Mouse (Mus musculus): ENCODE measurements at regions not wholly inside any gene's neighbourhood (a gene's known extent, or its start where the extent isn't known, plus 50 kb on each side); places are given as distances from the start of the nearest gene placed in this dataset.

DNA sequence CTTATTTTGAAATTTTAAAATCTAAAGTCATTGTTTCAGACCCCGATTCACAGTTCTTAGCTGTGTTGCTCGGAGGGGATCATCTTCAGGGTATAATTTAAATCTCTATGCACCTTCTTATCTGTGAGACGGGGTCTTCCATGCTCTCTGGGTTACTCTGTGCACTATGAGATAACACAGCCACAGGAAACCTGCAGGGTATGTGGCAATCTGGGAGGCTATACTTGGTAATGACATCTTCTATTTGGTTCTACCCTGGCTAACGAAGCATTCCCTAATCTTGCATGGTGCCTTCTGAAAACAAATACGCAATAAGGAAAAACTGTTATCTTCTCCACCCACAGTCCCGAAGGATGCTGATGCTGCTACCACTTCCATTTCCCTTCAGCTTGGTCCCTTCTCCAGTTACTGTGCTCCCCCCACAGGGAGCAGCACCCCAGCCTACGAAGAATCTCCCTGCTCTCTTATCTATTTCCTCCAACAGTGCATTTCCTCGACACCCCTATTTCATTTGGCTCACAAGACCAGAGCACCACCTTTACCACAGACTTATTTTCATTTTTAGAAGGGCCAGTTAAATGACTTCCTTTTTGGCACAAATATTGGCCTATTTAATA, 378.2 kb downstream of the Gm9195 start:
- dilution Hi-C loops (cut with MboI; ENCODE audit: extremely low pct_ligation_motif_present, extremely low pct_unique_long_range_greater_than_20kb, low sequenced_read_pairs) = no loop called here
- peaks cover 73% of the 10 kb centered on the region for H3K27me3 ChIP-seq (replicated peaks)
- TF ChIP-seq HCFC1 (IDR thresholded peaks at IDR 0.05; ENCODE audit: low read depth, low read length) = no peak
- TF ChIP-seq JUND (conservative IDR thresholded peaks at IDR 0.05; ENCODE audit: low read depth, low read length) = no peak
- TF ChIP-seq MAFK (IDR thresholded peaks at IDR 0.05; ENCODE audit: insufficient replicate concordance, low read length) = no peak
- TF ChIP-seq ZNF384 (IDR thresholded peaks at IDR 0.05; ENCODE audit: low read depth, low read length) = no peak
- TF ChIP-seq SIN3A (IDR thresholded peaks at IDR 0.05; ENCODE audit: low read length) = no peak
- TF ChIP-seq PAX5 (IDR thresholded peaks at IDR 0.05; ENCODE audit: low read length) = no peak
- no peak for TF ChIP-seq TBP (conservative IDR thresholded peaks at IDR 0.05; ENCODE audit: low read depth, low read length)
- TF ChIP-seq UBTF (IDR thresholded peaks at IDR 0.05; ENCODE audit: low read depth, low read length) = no peak
- no peak for TF ChIP-seq RAD21 (IDR thresholded peaks at IDR 0.05; ENCODE audit: low read depth, low read length)
- TF ChIP-seq ELF1 (IDR thresholded peaks at IDR 0.05; ENCODE audit: low read depth, low read length) = no peak
- TF ChIP-seq NRF1 (IDR thresholded peaks at IDR 0.05; ENCODE audit: low read depth, low read length) = no peak
- in situ Hi-C loops (cut with MboI; ENCODE audit: low pct_ligation_motif_present, low pct_unique_long_range_greater_than_20kb, low sequenced_read_pairs) = no loop called here
- H3K4me2 ChIP-seq (ENCODE audit: insufficient read depth, low read depth, poor library complexity, severe bottlenecking) = no peak overlapping the region
- no peaks in the 10 kb centered on the region for H3K4me1 ChIP-seq (ENCODE audit: control insufficient read depth in 1 of 2, insufficient read depth in 2 of 2)
- H3K9ac ChIP-seq (ENCODE audit: insufficient read depth, low read depth) = no peak overlapping the region
- H3K36me3 ChIP-seq (replicated peaks in 1 of 2; ENCODE audit: control insufficient read depth in 1 of 2, insufficient read depth in 1 of 2, low read length in 1 of 2) = no peaks in the 10 kb centered on the region
- no peaks in the 10 kb centered on the region for H3K9me3 ChIP-seq (replicated peaks; ENCODE audit: low read length)
- no peak overlapping the region for H3K4me3 ChIP-seq (replicated peaks in 1 of 3; ENCODE audit: low read depth in 2 of 3, low read length in 2 of 3, poor library complexity in 1 of 3)
- no peak for DNase-seq (ENCODE audit: extremely low read depth)
- H3K79me2 ChIP-seq (replicated peaks; ENCODE audit: control insufficient read depth, extremely low read depth, insufficient read depth, poor library complexity, severe bottlenecking) = no peaks in the 10 kb centered on the region
- no peak overlapping the region for H3K27ac ChIP-seq (ENCODE audit: insufficient read depth, low read depth)

DNA sequence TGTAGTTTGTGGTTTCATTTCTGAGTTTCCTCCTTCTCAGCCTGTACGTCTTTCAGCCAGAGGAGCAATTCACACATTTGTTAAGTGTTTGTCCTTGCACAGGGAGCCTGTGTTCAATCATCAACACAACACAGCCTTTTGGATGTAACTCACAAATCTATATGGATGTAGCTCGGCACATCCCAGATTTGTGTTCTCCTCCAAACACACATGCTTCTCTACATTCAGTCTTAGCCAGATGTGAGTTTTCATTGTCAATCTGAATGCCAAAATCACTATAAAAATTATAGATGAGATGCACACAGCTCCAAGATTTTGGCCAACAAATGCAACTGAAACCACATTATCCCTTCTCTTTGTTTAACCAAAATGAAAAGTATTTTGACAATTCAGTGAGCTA, 380.9 kb downstream of the Gm9195 start:
- no peaks in the 10 kb centered on the region for H3K4me1 ChIP-seq (ENCODE audit: control insufficient read depth in 1 of 2, insufficient read depth in 2 of 2)
- TF ChIP-seq ELF1 (IDR thresholded peaks at IDR 0.05; ENCODE audit: low read depth, low read length) (no peak), MAFK (IDR thresholded peaks at IDR 0.05; ENCODE audit: insufficient replicate concordance, low read length) (no peak), TCF12 (IDR thresholded peaks at IDR 0.05; ENCODE audit: low read depth, low read length) (no peak), NRF1 (IDR thresholded peaks at IDR 0.05; ENCODE audit: low read depth, low read length) (no peak), RCOR1 (conservative IDR thresholded peaks at IDR 0.05; ENCODE audit: low read depth, low read length) (no peak), SIN3A (IDR thresholded peaks at IDR 0.05; ENCODE audit: low read length) (no peak), NELFE (IDR thresholded peaks at IDR 0.05; ENCODE audit: low read depth, low read length) (no peak), POLR2A (IDR thresholded peaks at IDR 0.05; ENCODE audit: low read depth, low read length) (no peak), TBP (conservative IDR thresholded peaks at IDR 0.05; ENCODE audit: low read depth, low read length) (no peak), UBTF (IDR thresholded peaks at IDR 0.05; ENCODE audit: low read depth, low read length) (no peak), MXI1 (IDR thresholded peaks at IDR 0.05; ENCODE audit: low read depth, low read length) (no peak), MEF2A (IDR thresholded peaks at IDR 0.05; ENCODE audit: borderline replicate concordance, low read depth, low read length) (no peak), JUND (conservative IDR thresholded peaks at IDR 0.05; ENCODE audit: low read depth, low read length) (no peak), USF2 (conservative IDR thresholded peaks at IDR 0.05; ENCODE audit: low read depth, low read length) (no peak), ZC3H11A (IDR thresholded peaks at IDR 0.05; ENCODE audit: low read depth, low read length) (no peak), GABPA (IDR thresholded peaks at IDR 0.05; ENCODE audit: insufficient replicate concordance, low read depth, low read length) (no peak), E2F4 (IDR thresholded peaks at IDR 0.05; ENCODE audit: insufficient replicate concordance, low read depth, low read length) (no peak), SMC3 (IDR thresholded peaks at IDR 0.05; ENCODE audit: low read depth, low read length) (no peak), MAX (IDR thresholded peaks at IDR 0.05; ENCODE audit: low read length) (no peak)
- peaks cover 69% of the 10 kb centered on the region for H3K27me3 ChIP-seq (replicated peaks)
- H3K4me3 ChIP-seq (replicated peaks in 1 of 3; ENCODE audit: low read depth in 2 of 3, low read length in 2 of 3, poor library complexity in 1 of 3) = no peak overlapping the region
- DNase-seq (ENCODE audit: extremely low read depth) = no peak
- no peaks in the 10 kb centered on the region for H3K36me3 ChIP-seq (replicated peaks in 1 of 2; ENCODE audit: control insufficient read depth in 1 of 2, insufficient read depth in 1 of 2, low read length in 1 of 2)
- H3K4me2 ChIP-seq (ENCODE audit: insufficient read depth, low read depth, poor library complexity, severe bottlenecking) = peak overlapping the region; percentile 36; the same call in 1 of the 2 replicates
- no peaks in the 10 kb centered on the region for H3K79me2 ChIP-seq (replicated peaks; ENCODE audit: control insufficient read depth, extremely low read depth, insufficient read depth, poor library complexity, severe bottlenecking)
- no peak overlapping the region for H3K9ac ChIP-seq (ENCODE audit: insufficient read depth, low read depth)
- in situ Hi-C loops (cut with MboI; ENCODE audit: low pct_ligation_motif_present, low pct_unique_long_range_greater_than_20kb, low sequenced_read_pairs) = no loop called here
- H3K27ac ChIP-seq (ENCODE audit: insufficient read depth, low read depth) = no peak overlapping the region
- no peaks in the 10 kb centered on the region for H3K9me3 ChIP-seq (replicated peaks; ENCODE audit: low read length)
- dilution Hi-C loops (cut with MboI; ENCODE audit: extremely low pct_ligation_motif_present, extremely low pct_unique_long_range_greater_than_20kb, low sequenced_read_pairs) = no loop called here
